17 mouse cellular contexts compared by ENCODE assay signal in the genomic region with DNA sequence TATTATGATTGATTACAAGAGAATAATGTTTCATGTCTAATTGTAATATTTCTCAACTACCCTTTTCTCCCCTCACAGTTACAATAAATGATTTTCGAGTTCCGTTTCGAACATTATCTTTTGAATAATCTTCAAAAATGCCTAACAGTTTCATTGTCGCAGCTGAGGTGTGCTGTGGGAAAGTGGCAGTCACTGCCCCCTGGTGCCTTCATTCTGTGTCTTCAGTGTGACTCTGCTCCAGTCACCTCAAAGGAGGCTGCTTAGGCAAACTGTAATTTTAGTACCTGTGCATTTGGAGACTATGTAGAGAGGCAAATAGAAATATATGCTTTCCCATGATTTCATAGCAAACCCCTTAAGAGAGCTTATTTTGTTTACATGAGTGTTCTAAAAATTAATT. TPM values are rescaled to one million over a fixed set of nuclear protein-coding genes. Genes with fewer than 3 reads are reported as not detected.
DNase-seq lines count a peak whose midpoint lies in the region; ATAC-seq and TF ChIP-seq lines count a peak whose summit lies in the region.
"Had no signal": no experiment of that assay in that cellular context is flagged by ENCODE, and none has a peak within 500 bp of the region (broad histone marks: within the 10 kb centered on the region; RNA-seq: fewer than 3 reads in every experiment).

No protein-coding gene starts in this region.

- H3K9me3 ChIP-seq in intestine, postnatal 0 days (ENCODE audit: control insufficient read depth), result no peaks in the 10 kb centered on the region
- no peaks in the 10 kb centered on the region for H3K9me3 ChIP-seq in intestine, embryonic 15.5 days
- H3K9me3 ChIP-seq in limb, embryonic 10.5 days (replicated peaks), result peaks cover 9% of the 10 kb centered on the region; the same call in 1 of the 2 replicates
- H3K9me3 ChIP-seq: lung, embryonic 15.5 days had no signal

- 0 out of 2 replicates have a peak, but pooled peaks cover 3% of the 10 kb centered on the region for H3K4me1 ChIP-seq in intestine, postnatal 0 days (replicated peaks; ENCODE audit: control insufficient read depth, insufficient read depth, low read length)
- H3K4me1 ChIP-seq in intestine, embryonic 15.5 days (replicated peaks), result peaks cover 7% of the 10 kb centered on the region
- peaks cover 10% of the 10 kb centered on the region for H3K4me1 ChIP-seq in bone marrow, adult 2 months (ENCODE audit: control insufficient read depth, insufficient read depth, low read length)
- H3K4me1 ChIP-seq in limb, embryonic 10.5 days, result peaks cover 30% of the 10 kb centered on the region

- H3K4me2 ChIP-seq in intestine, postnatal 0 days (replicated peaks; ENCODE audit: low read depth), result no peak overlapping the region
- no peak overlapping the region for H3K4me2 ChIP-seq in intestine, embryonic 15.5 days (replicated peaks)
- H3K4me2 ChIP-seq: lung, embryonic 15.5 days had no signal

- no peak overlapping the region for H3K27ac ChIP-seq in intestine, postnatal 0 days (ENCODE audit: low read depth, low read length)
- no peak overlapping the region for H3K27ac ChIP-seq in intestine, embryonic 15.5 days
- H3K27ac ChIP-seq in bone marrow, adult 2 months (ENCODE audit: control insufficient read depth, insufficient read depth, low read depth, low read length, poor library complexity), result no peak overlapping the region
- H3K27ac ChIP-seq in limb, embryonic 10.5 days, result peak overlapping the region; percentile 81
- H3K27ac ChIP-seq: lung, embryonic 15.5 days had no signal

- DNase-seq in 3T3-L1 (ENCODE audit: low read depth, low spot score) (peak; percentile 22), MN1 (ENCODE audit: low spot score) (no peak)
- no peak for DNase-seq in limb, embryonic 10.5 days (ENCODE audit: low spot score)
- DNase-seq in adrenal gland, postnatal 25 days, result no peak
- DNase-seq: cerebellum, postnatal 36 days; left cerebral cortex, postnatal 4 days; right cerebral cortex, postnatal 14 days had no signal

- H3K36me3 ChIP-seq in intestine, postnatal 0 days (ENCODE audit: control insufficient read depth, insufficient read depth), result no peaks in the 10 kb centered on the region
- no peaks in the 10 kb centered on the region for H3K36me3 ChIP-seq in intestine, embryonic 15.5 days
- H3K36me3 ChIP-seq in limb, embryonic 10.5 days, result 0 out of 2 replicates have a peak, but pooled peaks cover 8% of the 10 kb centered on the region
- H3K36me3 ChIP-seq: lung, embryonic 15.5 days had no signal

- TF ChIP-seq POLR2A in bone marrow, adult 2 months (IDR thresholded peaks at IDR 0.05; ENCODE audit: borderline replicate concordance, control insufficient read depth, low read depth, low read length), result no peak

- TF ChIP-seq CTCF in intestine, postnatal 0 days (IDR thresholded peaks at IDR 0.05; ENCODE audit: low read depth), result peak; percentile 50
- TF ChIP-seq CTCF in bone marrow, adult 2 months (IDR thresholded peaks at IDR 0.05; ENCODE audit: control insufficient read depth, insufficient read depth, low read length), result peak; percentile 47; the same call in 1 of the 2 replicates

- no peaks in the 10 kb centered on the region for H3K27me3 ChIP-seq in intestine, postnatal 0 days (replicated peaks; ENCODE audit: control insufficient read depth, insufficient read depth, low read length)
- H3K27me3 ChIP-seq in intestine, embryonic 15.5 days (replicated peaks), result no peaks in the 10 kb centered on the region
- H3K27me3 ChIP-seq in limb, embryonic 10.5 days (ENCODE audit: low read depth, poor library complexity, severe bottlenecking), result no peaks in the 10 kb centered on the region
- H3K27me3 ChIP-seq: lung, embryonic 15.5 days had no signal

- no peak for ATAC-seq in intestine, postnatal 0 days
- ATAC-seq in intestine, embryonic 15.5 days, result no peak
- ATAC-seq: CD4-positive, CD25-positive, alpha-beta regulatory T cell, adult 4 months; forebrain, embryonic 14.5 days; midbrain, embryonic 16.5 days had no signal

- 89% methylated on average over 4 of the region's 4 CpGs for WGBS in intestine, postnatal 0 days
- 87% methylated on average over 4 of the region's 4 CpGs for WGBS in intestine, embryonic 15.5 days
- WGBS in bone marrow, adult 2 months, result 37% methylated on average over 4 of the region's 4 CpGs
- WGBS in limb, embryonic 10.5 days, result 85% methylated on average over 4 of the region's 4 CpGs

- H3K4me3 ChIP-seq in intestine, postnatal 0 days (ENCODE audit: low read depth, low read length), result no peak overlapping the region
- no peak overlapping the region for H3K4me3 ChIP-seq in intestine, embryonic 15.5 days (replicated peaks)
- H3K4me3 ChIP-seq in bone marrow, adult 2 months (replicated peaks; ENCODE audit: control insufficient read depth, low read depth, low read length), result no peak overlapping the region
- no peak overlapping the region for H3K4me3 ChIP-seq in limb, embryonic 10.5 days
- H3K4me3 ChIP-seq: lung, embryonic 15.5 days had no signal

- H3K9ac ChIP-seq in intestine, postnatal 0 days (ENCODE audit: low read depth, low read length), result no peak overlapping the region
- no peak overlapping the region for H3K9ac ChIP-seq in intestine, embryonic 15.5 days
- H3K9ac ChIP-seq: lung, embryonic 15.5 days had no signal

RNA-seq across cellular contexts. Expression of a gene that starts 4.3 kb away (rescaled TPM):
- polyA plus RNA-seq in intestine, postnatal 0 days (2015; fragmentation: Nextera tagmentation; extraction: Ambion mirVana), result 10.1 and 11.4 TPM in 2 replicates
- 21.9 and 24.7 TPM in 2 replicates for polyA plus RNA-seq in intestine, embryonic 15.5 days (2015; fragmentation: Nextera tagmentation; extraction: Ambion mirVana)
- 0.72 and 2.2 TPM in 2 replicates for polyA plus RNA-seq in bone marrow, adult 2 months (2011; ENCODE audit: insufficient read depth, insufficient read length, low replicate concordance, missing spikeins)
- polyA plus RNA-seq in limb, embryonic 10.5 days (2016; fragmentation: Nextera tagmentation; extraction: Ambion mirVana), result 25.5 and 33.4 TPM in 2 replicates
- total RNA-seq in adrenal gland, postnatal 25 days (2021), result 22.4 and 22.6 TPM in 2 replicates

RNA-seq across cellular contexts. Expression of a gene that starts 54.1 kb away (rescaled TPM):
- polyA plus RNA-seq in intestine, postnatal 0 days (2015; fragmentation: Nextera tagmentation; extraction: Ambion mirVana), result 47.4 and 56.7 TPM in 2 replicates
- polyA plus RNA-seq in intestine, embryonic 15.5 days (2015; fragmentation: Nextera tagmentation; extraction: Ambion mirVana), result 0.30 and 0.57 TPM in 2 replicates
- polyA plus RNA-seq in bone marrow, adult 2 months (2011; ENCODE audit: insufficient read depth, insufficient read length, low replicate concordance, missing spikeins), result not detected in 2 replicates
- 0.10 and 0.11 TPM in 2 replicates for polyA plus RNA-seq in limb, embryonic 10.5 days (2016; fragmentation: Nextera tagmentation; extraction: Ambion mirVana)
- total RNA-seq in adrenal gland, postnatal 25 days (2021), result 0.09 and 0.81 TPM in 2 replicates
- total RNA-seq: heart, postnatal 25 days; left cerebral cortex, postnatal 4 days; megakaryocyte progenitor cell, adult 5-6 weeks had no signal
- polyA plus RNA-seq: CD4-positive, CD25-positive, alpha-beta regulatory T cell, adult 4 months; lung, embryonic 15.5 days; neural tube, embryonic 11.5 days had no signal

Comparison
In these comparisons a context has a peak if more than half of its experiments do, and no peak if none do; other contexts are left out.
1. RNA of a gene that starts 54.1 kb away (polyA plus RNA-seq): 47.4 to 56.7 TPM in intestine, postnatal 0 days; 0.30 to 0.57 TPM in intestine, embryonic 15.5 days, not detected in bone marrow, adult 2 months and 0.10 to 0.11 TPM in limb, embryonic 10.5 days; every median in the first group is over 10 times any median in the second.